Mouse (Mus musculus): Measurements from ENCODE around the gene Fgf8. TPM values are rescaled to one million over a fixed set of nuclear protein-coding genes. Genes with fewer than 3 reads are reported as not detected.
A peak's percentile ranks its signal among the peaks of the same experiment; 100 is the strongest.

Gene Fgf8
- not detected in 2 replicates for polyA plus RNA-seq (2011; ENCODE audit: insufficient read depth, insufficient read length, low replicate concordance, missing spikeins)

GRCm38 (mm10) chr19:45742218-45742983 lies at the start of gene Fgf8:
TSS of gene Fgf8 (minus strand) at chr19:45742915.
- TF ChIP-seq POLR2A (IDR thresholded peaks at IDR 0.05; ENCODE audit: borderline replicate concordance, control insufficient read depth, low read depth, low read length) (no peak), CTCF (IDR thresholded peaks at IDR 0.05; ENCODE audit: control insufficient read depth, insufficient read depth, low read length) (no peak)
- H3K4me3 ChIP-seq (replicated peaks; ENCODE audit: control insufficient read depth, low read depth, low read length), result no peak within 1 kb of the TSS
- peaks cover 2% of the 10 kb centered on the region; the same call in 1 of the 2 replicates for H3K4me1 ChIP-seq (ENCODE audit: control insufficient read depth, insufficient read depth, low read length)
- no peak within 1 kb of the TSS for H3K27ac ChIP-seq (ENCODE audit: control insufficient read depth, insufficient read depth, low read depth, low read length, poor library complexity)
- WGBS, result 1% methylated on average over 64 of the region's 68 CpGs

GRCm38 (mm10) chr19:45792404-45792803 lies 49.7 kb upstream of the Fgf8 start:
- 90% methylated on average over 6 of the region's 6 CpGs for WGBS
- TF ChIP-seq CTCF (IDR thresholded peaks at IDR 0.05; ENCODE audit: control insufficient read depth, insufficient read depth, low read length) (no peak), POLR2A (IDR thresholded peaks at IDR 0.05; ENCODE audit: borderline replicate concordance, control insufficient read depth, low read depth, low read length) (no peak)
- Histone ChIP-seq H3K4me1 (ENCODE audit: control insufficient read depth, insufficient read depth, low read length) (peaks cover 2% of the 10 kb centered on the region), H3K4me3 (replicated peaks; ENCODE audit: control insufficient read depth, low read depth, low read length) (no peak overlapping the region), H3K27ac (ENCODE audit: control insufficient read depth, insufficient read depth, low read depth, low read length, poor library complexity) (no peak overlapping the region)

- H3K4me1 ChIP-seq (ENCODE audit: control insufficient read depth, insufficient read depth, low read length), result no peaks in the 10 kb centered on the region; the same call in 1 of the 2 replicates
- 38% methylated on average over 13 of the region's 13 CpGs for WGBS
- TF ChIP-seq CTCF (IDR thresholded peaks at IDR 0.05; ENCODE audit: control insufficient read depth, insufficient read depth, low read length), result no peak
- no peak for TF ChIP-seq POLR2A (IDR thresholded peaks at IDR 0.05; ENCODE audit: borderline replicate concordance, control insufficient read depth, low read depth, low read length)
- no peak overlapping the region for H3K4me3 ChIP-seq (replicated peaks; ENCODE audit: control insufficient read depth, low read depth, low read length)
- H3K27ac ChIP-seq (ENCODE audit: control insufficient read depth, insufficient read depth, low read depth, low read length, poor library complexity), result peak overlapping the region; percentile 2; the same call in 1 of the 2 replicates
These were observed 47.5 kb upstream of the Fgf8 start for GRCm38 (mm10) chr19:45789888-45790874.

- 67% methylated on average over 7 of the region's 7 CpGs for WGBS
- H3K4me1 ChIP-seq (ENCODE audit: control insufficient read depth, insufficient read depth, low read length), result no peaks in the 10 kb centered on the region; the same call in 1 of the 2 replicates
- no peak overlapping the region for H3K27ac ChIP-seq (ENCODE audit: control insufficient read depth, insufficient read depth, low read depth, low read length, poor library complexity)
- H3K4me3 ChIP-seq (replicated peaks; ENCODE audit: control insufficient read depth, low read depth, low read length), result no peak overlapping the region
- TF ChIP-seq CTCF (IDR thresholded peaks at IDR 0.05; ENCODE audit: control insufficient read depth, insufficient read depth, low read length) (no peak), POLR2A (IDR thresholded peaks at IDR 0.05; ENCODE audit: borderline replicate concordance, control insufficient read depth, low read depth, low read length) (no peak)
These were observed 46.6 kb upstream of the Fgf8 start for GRCm38 (mm10) chr19:45789365-45789764.

- H3K27ac ChIP-seq (ENCODE audit: control insufficient read depth, insufficient read depth, low read depth, low read length, poor library complexity), result no peak overlapping the region
- WGBS, result 61% methylated on average over 4 of the region's 4 CpGs
- TF ChIP-seq CTCF (IDR thresholded peaks at IDR 0.05; ENCODE audit: control insufficient read depth, insufficient read depth, low read length) (no peak), POLR2A (IDR thresholded peaks at IDR 0.05; ENCODE audit: borderline replicate concordance, control insufficient read depth, low read depth, low read length) (no peak)
- peaks cover 2% of the 10 kb centered on the region; the same call in 1 of the 2 replicates for H3K4me1 ChIP-seq (ENCODE audit: control insufficient read depth, insufficient read depth, low read length)
- H3K4me3 ChIP-seq (replicated peaks; ENCODE audit: control insufficient read depth, low read depth, low read length), result no peak overlapping the region
These were observed 45.6 kb upstream of the Fgf8 start for GRCm38 (mm10) chr19:45788337-45788736.

- H3K27ac ChIP-seq (ENCODE audit: control insufficient read depth, insufficient read depth, low read depth, low read length, poor library complexity), result no peak overlapping the region
- 70% methylated on average over 3 of the region's 3 CpGs for WGBS
- peaks cover 2% of the 10 kb centered on the region; the same call in 1 of the 2 replicates for H3K4me1 ChIP-seq (ENCODE audit: control insufficient read depth, insufficient read depth, low read length)
- no peak for TF ChIP-seq POLR2A (IDR thresholded peaks at IDR 0.05; ENCODE audit: borderline replicate concordance, control insufficient read depth, low read depth, low read length)
- no peak for TF ChIP-seq CTCF (IDR thresholded peaks at IDR 0.05; ENCODE audit: control insufficient read depth, insufficient read depth, low read length)
- H3K4me3 ChIP-seq (replicated peaks; ENCODE audit: control insufficient read depth, low read depth, low read length), result no peak overlapping the region
These were observed 44.7 kb upstream of the Fgf8 start for GRCm38 (mm10) chr19:45787450-45787849.

- H3K4me1 ChIP-seq (ENCODE audit: control insufficient read depth, insufficient read depth, low read length), result peaks cover 2% of the 10 kb centered on the region; the same call in 1 of the 2 replicates
- no peak overlapping the region for H3K27ac ChIP-seq (ENCODE audit: control insufficient read depth, insufficient read depth, low read depth, low read length, poor library complexity)
These were observed 42.8 kb upstream of the Fgf8 start for GRCm38 (mm10) chr19:45785470-45785869.

More at GRCm38 (mm10) chr19:45785470-45785869, 42.8 kb upstream of the Fgf8 start:
- 72% methylated on average over 3 of the region's 3 CpGs for WGBS
- no peak for TF ChIP-seq CTCF (IDR thresholded peaks at IDR 0.05; ENCODE audit: control insufficient read depth, insufficient read depth, low read length)
- no peak for TF ChIP-seq POLR2A (IDR thresholded peaks at IDR 0.05; ENCODE audit: borderline replicate concordance, control insufficient read depth, low read depth, low read length)
- H3K4me3 ChIP-seq (replicated peaks; ENCODE audit: control insufficient read depth, low read depth, low read length), result no peak overlapping the region

All from bone marrow, adult 2 months (tissue).